Mouse (Mus musculus): ENCODE data around the gene Gtsf2. TPM values are rescaled to one million over a fixed set of nuclear protein-coding genes. Genes with fewer than 3 reads are reported as not detected.

Gtsf2 gene
- total RNA-seq, 2 experiments from 2014 or later = not detected

- DNase-seq (ENCODE audit: low spot score in 2 of 2) = no peak
Observed at GRCm38 (mm10) chr15:103393577-103393976, 54.7 kb downstream of the Gtsf2 start.

Other genes starting within 250 kb of the Gtsf2 start
- 100 to 1,000 TPM; 174 to 190 TPM for gene Cbx5, start 208.7 kb downstream of the Gtsf2 start, total RNA-seq (2021)
- gene Hnrnpa1, start 208.0 kb downstream of the Gtsf2 start, total RNA-seq (2021) = 100 to 1,000 TPM; 239 to 256 TPM
- not detected for gene Nfe2, start 190.1 kb downstream of the Gtsf2 start, total RNA-seq (2021)
- 100 to 1,000 TPM in 1 of 2 experiments, 10 to 100 TPM in 1; 97.0 to 100 TPM for gene Copz1, start 175.8 kb downstream of the Gtsf2 start, total RNA-seq (2021)
- gene Gpr84, start 137.9 kb downstream of the Gtsf2 start, total RNA-seq (2021) = under 1 TPM; 0.54 to 0.63 TPM
- gene Zfp385a, start 108.4 kb downstream of the Gtsf2 start, total RNA-seq (2021) = 10 to 100 TPM; 43.7 to 49.8 TPM
- gene Itga5, start 81.7 kb downstream of the Gtsf2 start, total RNA-seq (2021) = 1 to 10 TPM; 1.1 to 1.2 TPM
- not detected for gene Gtsf1, start 18.0 kb downstream of the Gtsf2 start, total RNA-seq (2021)
- gene Nckap1l, start 5.3 kb upstream of the Gtsf2 start, total RNA-seq (2021) = 1 to 10 TPM; 7.4 to 8.8 TPM
- gene Pde1b, start 54.6 kb upstream of the Gtsf2 start, total RNA-seq (2021) = 100 to 1,000 TPM; 111 to 112 TPM
- gene Ppp1r1a, start 89.5 kb upstream of the Gtsf2 start, total RNA-seq (2021) = 100 to 1,000 TPM; 113 to 123 TPM
- under 1 TPM; 0.58 to 0.74 TPM for gene Glycam1, start 116.6 kb upstream of the Gtsf2 start, total RNA-seq (2021)